Mouse (Mus musculus) heart, postnatal 0 days (tissue): ENCODE measurements around the gene Tmem132c. TPM values are rescaled to one million over a fixed set of nuclear protein-coding genes. Genes with fewer than 3 reads are reported as not detected.

Source experiments
- ATAC-seq: fragments of 200-750 bp; cut with Nextera tagmentation; 2 replicates; pipeline ENCODE4 v1.8.0; 2017; ENCODE audit warnings: low read depth, moderate number of reproducible peaks, moderate library complexity; ENCODE audit not compliant: insufficient read depth
- DNase-seq: peaks from one replicate; pipeline ENCODE4 v3.0.0-alpha.2; 2016; ENCODE audit warnings: low spot score
- H3K27ac ChIP-seq: fragments of 300-500 bp; sonication (generic); 2 replicates; pipeline ENCODE4 v1.5.1; 2014; ENCODE audit warnings: low read depth, mild to moderate bottlenecking
- H3K27me3 ChIP-seq: fragments of 300-500 bp; sonication (generic); 2 replicates; pipeline ENCODE4 v1.6.1; 2014; ENCODE audit warnings: low read length, mixed read lengths; ENCODE audit not compliant: control insufficient read depth, insufficient read depth
- H3K36me3 ChIP-seq: fragments of 300-500 bp; sonication (generic); replicated peaks from 2 replicates; pipeline ENCODE4 v1.6.1; 2014; ENCODE audit warnings: low read length, mixed read lengths; ENCODE audit not compliant: control insufficient read depth, insufficient read depth
- H3K4me1 ChIP-seq: fragments of 300-500 bp; sonication (generic); 2 replicates; pipeline ENCODE4 v1.6.1; 2014; ENCODE audit warnings: antibody characterized with exemption; ENCODE audit not compliant: control insufficient read depth, insufficient read depth
- H3K4me2 ChIP-seq: fragments of 300-500 bp; sonication (generic); 2 replicates; pipeline ENCODE4 v1.6.1; 2014; ENCODE audit warnings: low read depth, mild to moderate bottlenecking, low read length, moderate library complexity
- H3K4me3 ChIP-seq: fragments of 300-500 bp; sonication (generic); 2 replicates; pipeline ENCODE4 v1.5.1; 2014; ENCODE audit warnings: low read depth, low read length
- H3K9ac ChIP-seq: fragments of 300-500 bp; sonication (generic); replicated peaks from 2 replicates; pipeline ENCODE4 v1.6.1; 2014; ENCODE audit warnings: low read depth, low read length, mixed read lengths
- H3K9me3 ChIP-seq: fragments of 300-500 bp; sonication (generic); replicated peaks from 2 replicates; pipeline ENCODE4 v1.6.1; 2016; ENCODE audit warnings: low read length; ENCODE audit not compliant: control insufficient read depth
- CTCF ChIP-seq: IDR thresholded peaks from 2 replicates; pipeline ENCODE4 v1.5.1; 2016; ENCODE audit warnings: antibody characterized with exemption, control low read depth, low read depth
- EP300 ChIP-seq: IDR thresholded peaks from 2 replicates; pipeline ENCODE4 v1.6.1; 2016; ENCODE audit warnings: antibody characterized with exemption, low read depth
- WGBS: fragments of 180-500 bp; shearing (Covaris S2); extraction: QIAGEN DNeasy Blood & Tissue Kit; methylation state at CpG from one replicate; pipeline ENCODE4 v1.1.7; 2014; 5-methylcytosine and 5-hydroxymethylcytosine counted together
- polyA plus RNA-seq: library from polyadenylated mRNA; unstranded; fragments of >200 nt; fragmentation: Nextera tagmentation; extraction: Ambion mirVana; gene quantifications from 2 replicates; pipeline ENCODE4 v1.2.1, GENCODE M21; 2015
- total RNA-seq: library from RNA; depleted of rRNA; stranded (reverse); fragments of >200 nt; gene quantifications from 2 replicates; pipeline ENCODE4 v1.2.3, GENCODE M21; 2014; ENCODE audit warnings: low replicate concordance

The Tmem132c gene
- total and polyA plus RNA-seq, 2 experiments from 2014 or later: 0.16 to 1.0 TPM

DNA sequence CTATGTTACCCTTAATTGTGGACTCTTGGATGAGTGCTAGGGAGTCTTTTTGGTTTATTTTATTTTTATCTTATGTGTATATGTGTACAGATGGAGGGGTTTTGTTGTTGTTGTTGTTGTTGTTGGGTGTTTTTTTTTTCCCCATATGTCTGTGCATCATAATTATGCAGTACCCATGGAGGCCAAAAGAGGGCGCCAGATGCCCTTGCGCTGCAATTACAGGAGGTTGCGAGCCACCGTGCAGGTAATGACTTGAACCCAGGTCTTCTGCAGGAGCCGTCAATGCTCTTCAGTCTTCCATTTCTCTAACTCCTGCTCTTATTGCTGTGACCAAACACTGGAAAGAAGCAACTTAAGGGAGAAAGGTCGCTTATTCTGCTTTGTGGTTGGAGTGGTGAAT is 23.9 kb upstream of the Tmem132c start:
- Histone ChIP-seq H3K9me3 (0 out of 2 replicates have a peak, but pooled peaks cover 6% of the 10 kb centered on the region), H3K9ac (no peak overlapping the region), H3K4me2 (no peak overlapping the region), H3K4me1 (no peaks in the 10 kb centered on the region), H3K27me3 (no peaks in the 10 kb centered on the region), H3K36me3 (no peaks in the 10 kb centered on the region), H3K27ac (no peak overlapping the region), H3K4me3 (no peak overlapping the region)
- WGBS: 49% methylated on average over 6 of the region's 6 CpGs
- ATAC-seq (no peak), DNase-seq (no peak)
- TF ChIP-seq EP300: no peak
- no peak for TF ChIP-seq CTCF

DNA sequence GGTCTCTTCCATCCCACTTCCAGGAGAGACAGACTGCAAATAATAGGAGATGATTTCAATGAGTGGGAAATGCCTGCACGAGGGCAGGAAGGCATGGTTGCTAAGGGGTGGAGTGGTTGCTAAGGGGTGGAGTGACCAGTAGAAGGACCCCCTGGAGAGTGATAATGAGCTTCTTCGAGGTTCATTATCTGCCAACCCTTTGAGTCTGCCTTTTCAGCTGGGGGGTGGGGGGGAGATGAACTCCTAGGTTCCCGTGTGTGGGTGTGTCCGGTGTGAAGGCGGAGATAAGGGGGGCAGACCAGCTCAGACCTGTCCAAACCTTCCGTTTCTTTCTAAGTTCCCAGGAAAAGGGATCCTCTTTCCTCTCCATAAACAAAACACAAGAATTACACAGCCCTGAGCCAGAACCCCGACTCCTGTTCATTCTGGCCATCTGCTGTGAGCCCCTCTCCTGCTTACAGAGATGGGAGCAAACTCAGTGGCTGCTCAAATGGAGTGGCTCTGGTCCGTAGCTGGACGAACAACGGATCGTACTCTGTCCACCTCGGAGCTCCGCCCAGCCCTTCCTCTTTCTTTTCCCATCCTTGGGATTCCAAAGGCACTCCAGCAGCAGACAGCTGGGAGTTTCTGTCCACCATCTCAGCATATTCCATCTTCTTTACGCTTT is 13.5 kb upstream of the Tmem132c start:
- 0 out of 2 replicates have a peak, but pooled peaks cover 12% of the 10 kb centered on the region for H3K9me3 ChIP-seq
- H3K4me2 ChIP-seq: 0 out of 2 replicates have a peak overlapping the region, but pooled peaks have one; percentile 12
- no peaks in the 10 kb centered on the region for H3K36me3 ChIP-seq
- TF ChIP-seq CTCF (no peak), EP300 (no peak)
- ATAC-seq (no peak), DNase-seq (no peak)
- H3K4me1 ChIP-seq: no peaks in the 10 kb centered on the region
- no peak overlapping the region for H3K4me3 ChIP-seq
- H3K27me3 ChIP-seq: no peaks in the 10 kb centered on the region
- H3K9ac ChIP-seq: no peak overlapping the region
- H3K27ac ChIP-seq: no peak overlapping the region
- 4% methylated on average over 14 of the region's 14 CpGs for WGBS

DNA sequence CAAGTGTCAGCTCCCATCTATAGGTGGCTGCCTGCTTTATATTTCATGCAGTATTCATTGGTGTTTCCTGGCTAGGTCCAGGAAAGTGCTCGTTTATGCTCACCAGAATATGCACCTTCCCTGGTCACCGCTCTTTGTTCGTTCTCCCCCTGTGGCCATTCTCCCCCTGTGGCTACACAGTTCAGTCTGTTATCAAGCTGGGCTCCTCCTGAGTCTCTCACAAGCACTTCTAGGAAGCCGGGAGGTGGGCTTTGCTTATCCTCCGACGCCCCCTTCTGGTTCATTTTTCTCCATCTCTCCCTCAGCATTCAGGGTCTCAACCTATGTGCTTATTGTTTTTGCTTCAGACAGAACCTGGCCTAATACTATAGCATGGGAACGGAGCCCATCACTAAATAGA is 6.9 kb upstream of the Tmem132c start:
- Histone ChIP-seq H3K4me3 (no peak overlapping the region), H3K27me3 (peaks cover 16% of the 10 kb centered on the region; the same call in 1 of the 2 replicates), H3K4me1 (no peaks in the 10 kb centered on the region), H3K9ac (no peak overlapping the region), H3K27ac (no peak overlapping the region), H3K36me3 (no peaks in the 10 kb centered on the region), H3K9me3 (no peaks in the 10 kb centered on the region), H3K4me2 (no peak overlapping the region)
- ATAC-seq (no peak), DNase-seq (no peak)
- 4% methylated on average over 7 of the region's 7 CpGs for WGBS
- no peak for TF ChIP-seq EP300
- TF ChIP-seq CTCF: no peak

- H3K9ac ChIP-seq: no peak overlapping the region
- peaks cover 21% of the 10 kb centered on the region for H3K27me3 ChIP-seq
- no peak; the same call in 1 of the 2 replicates for ATAC-seq
- H3K9me3 ChIP-seq: no peaks in the 10 kb centered on the region
- no peak overlapping the region for H3K4me2 ChIP-seq
- no peak overlapping the region for H3K27ac ChIP-seq
- whole genome bisulfite sequencing: 8% methylated on average over 11 of the region's 11 CpGs
- H3K4me3 ChIP-seq: no peak overlapping the region
- H3K4me1 ChIP-seq: no peaks in the 10 kb centered on the region
- no peak for TF ChIP-seq EP300
- peak; percentile 77 for TF ChIP-seq CTCF
- no peak for DNase-seq
- H3K36me3 ChIP-seq: no peaks in the 10 kb centered on the region
Measured at GRCm38 (mm10) chr5:127235203-127235602, 6.4 kb upstream of the Tmem132c start.

DNA sequence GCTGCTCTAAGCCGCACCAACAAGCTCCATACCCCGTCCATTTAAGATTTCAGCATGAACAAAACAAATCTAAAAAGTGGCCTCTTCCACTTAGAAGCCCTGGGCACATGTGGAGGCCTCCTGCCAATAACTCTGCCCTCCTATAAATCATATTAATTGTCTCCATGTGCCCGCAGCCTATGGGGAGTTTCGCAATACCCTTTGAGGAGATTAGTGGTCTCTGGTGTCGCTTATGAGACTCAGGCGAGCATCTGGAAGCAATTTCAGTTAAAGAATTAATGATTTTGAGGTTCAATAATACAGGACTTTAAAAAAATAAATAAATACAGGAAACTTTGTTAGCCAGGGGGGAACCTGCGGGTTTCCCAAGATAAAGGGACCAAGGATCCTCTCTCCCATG is 1.9 kb upstream of the Tmem132c start:
- H3K4me2 ChIP-seq: no peak overlapping the region
- WGBS: 68% methylated on average over 7 of the region's 7 CpGs
- H3K9me3 ChIP-seq: no peaks in the 10 kb centered on the region
- no peak overlapping the region for H3K27ac ChIP-seq
- ATAC-seq (no peak), DNase-seq (no peak)
- TF ChIP-seq CTCF (no peak), EP300 (no peak)
- no peak overlapping the region for H3K9ac ChIP-seq
- 0 out of 2 replicates have a peak, but pooled peaks cover 6% of the 10 kb centered on the region for H3K4me1 ChIP-seq
- H3K27me3 ChIP-seq: peaks cover 63% of the 10 kb centered on the region
- no peaks in the 10 kb centered on the region for H3K36me3 ChIP-seq
- H3K4me3 ChIP-seq: no peak overlapping the region

DNA sequence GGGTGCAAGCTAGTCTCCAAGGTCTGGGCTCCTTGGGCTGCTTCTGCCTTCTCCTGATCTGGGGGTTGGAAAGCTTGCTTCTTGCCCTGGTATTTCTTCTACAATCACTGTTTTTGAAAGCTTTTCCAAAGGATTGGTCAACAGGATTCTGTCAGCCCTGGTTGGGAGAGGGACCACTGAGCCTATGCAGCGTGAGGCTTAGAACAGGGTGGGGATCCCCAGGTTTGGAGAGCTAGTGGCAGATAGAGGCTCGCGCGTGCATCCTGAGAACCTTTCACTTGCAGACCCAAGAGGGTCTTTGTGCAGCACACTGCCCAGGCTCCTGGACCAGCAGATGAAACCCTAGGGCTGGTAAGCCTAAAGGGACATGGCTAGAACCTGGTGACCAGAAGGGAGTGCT is 962 bp upstream of the Tmem132c start:
- TF ChIP-seq CTCF (no peak), EP300 (no peak)
- 12% methylated on average over 4 of the region's 4 CpGs for WGBS
- H3K4me2 ChIP-seq: no peak overlapping the region

More for the DNA sequence above, 962 bp upstream of the Tmem132c start:
- H3K9ac ChIP-seq: no peak overlapping the region
- H3K4me1 ChIP-seq: 0 out of 2 replicates have a peak, but pooled peaks cover 6% of the 10 kb centered on the region
- DNase-seq (no peak), ATAC-seq (no peak)
- H3K36me3 ChIP-seq: no peaks in the 10 kb centered on the region
- H3K4me3 ChIP-seq: no peak overlapping the region
- peaks cover 62% of the 10 kb centered on the region for H3K27me3 ChIP-seq
- no peaks in the 10 kb centered on the region for H3K9me3 ChIP-seq
- no peak overlapping the region for H3K27ac ChIP-seq
